Mouse (Mus musculus) left cerebral cortex, adult 9 months (tissue): ENCODE measurements around the gene Ywhag.

Experiments used
- DNase-seq, 2 experiments: peaks; one replicate each; pipeline ENCODE4 v3.0.0; 2022; ENCODE audit warnings: low spot score in 2 of 2

The Ywhag gene

GRCm38 (mm10) chr5:135951660-135952059 lies 17.2 kb upstream of the Ywhag start:
- DNase-seq = no peak

GRCm38 (mm10) chr5:135950710-135951412 lies 16.4 kb upstream of the Ywhag start:
- no peak for DNase-seq

- no peak for DNase-seq
These were observed 12.2 kb upstream of the Ywhag start for GRCm38 (mm10) chr5:135946621-135947020.

GRCm38 (mm10) chr5:135945916-135946408 lies 11.5 kb upstream of the Ywhag start:
- DNase-seq = no peak

GRCm38 (mm10) chr5:135942710-135943109 lies 8.3 kb upstream of the Ywhag start:
- no peak for DNase-seq

GRCm38 (mm10) chr5:135940587-135940986 lies 6.2 kb upstream of the Ywhag start:
- DNase-seq = no peak

- no peak for DNase-seq
These were observed 1.3 kb upstream of the Ywhag start for GRCm38 (mm10) chr5:135935641-135936190.

GRCm38 (mm10) chr5:135935176-135935523 lies 734 bp upstream of the Ywhag start:
- no peak for DNase-seq

- peak; percentile 45 to 77 for DNase-seq
These were observed 445 bp downstream of the Ywhag start for GRCm38 (mm10) chr5:135933900-135934441.

GRCm38 (mm10) chr5:135933222-135933899 lies 1.1 kb downstream of the Ywhag start:
- DNase-seq = no peak

GRCm38 (mm10) chr5:135932359-135932758 lies 2.1 kb downstream of the Ywhag start:
- no peak for DNase-seq

GRCm38 (mm10) chr5:135931526-135931925 lies 2.9 kb downstream of the Ywhag start:
- peak in 1 of 2 experiments; percentile 65 for DNase-seq

GRCm38 (mm10) chr5:135929685-135930424 lies 4.6 kb downstream of the Ywhag start:
- no peak for DNase-seq

GRCm38 (mm10) chr5:135923901-135924300 lies 10.5 kb downstream of the Ywhag start:
- DNase-seq = no peak

GRCm38 (mm10) chr5:135919902-135920301 lies 14.5 kb downstream of the Ywhag start:
- no peak for DNase-seq

GRCm38 (mm10) chr5:135918593-135918992 lies 15.8 kb downstream of the Ywhag start:
- no peak for DNase-seq

GRCm38 (mm10) chr5:135918059-135918437 lies 16.4 kb downstream of the Ywhag start:
- no peak for DNase-seq

GRCm38 (mm10) chr5:135917327-135918058 lies 16.9 kb downstream of the Ywhag start:
- no peak for DNase-seq

- DNase-seq = no peak
These were observed 17.8 kb downstream of the Ywhag start for GRCm38 (mm10) chr5:135916601-135917000.

GRCm38 (mm10) chr5:135916051-135916565 lies 18.3 kb downstream of the Ywhag start:
- DNase-seq = no peak

- DNase-seq = no peak
These were observed 20.3 kb downstream of the Ywhag start for GRCm38 (mm10) chr5:135914156-135914555.
